15 mouse cellular contexts compared by ENCODE assay signal in genomic region chr10:124570746-124571145, GRCm38 (mm10).
A peak's percentile ranks its signal among the peaks of the same experiment; 100 is the strongest.
DNase-seq lines count a peak whose midpoint lies in the region; ATAC-seq and TF ChIP-seq lines count a peak whose summit lies in the region.
"Had no signal": no experiment of that assay in that cellular context is flagged by ENCODE, and none has a peak within 500 bp of the region (broad histone marks: within the 10 kb centered on the region; RNA-seq: fewer than 3 reads in every experiment).

No protein-coding gene starts in this region.

- peak; percentile 60; the same call in 1 of the 2 replicates for ATAC-seq in forebrain, embryonic 15.5 days (replicated peaks)
- no peak for ATAC-seq in stomach, postnatal 0 days (ENCODE audit: low FRiP score, low TSS enrichment)
- ATAC-seq: CD4-positive, CD25-positive, alpha-beta regulatory T cell, adult 4 months; liver, embryonic 12.5 days had no signal

- H3K27ac ChIP-seq in forebrain, embryonic 15.5 days (replicated peaks), result peak overlapping the region; percentile 64
- H3K27ac ChIP-seq in forebrain, embryonic 10.5 days, result no peak overlapping the region
- no peak overlapping the region for H3K27ac ChIP-seq in stomach, postnatal 0 days (replicated peaks)
- H3K27ac ChIP-seq in midbrain, embryonic 10.5 days (replicated peaks), result no peak overlapping the region
- H3K27ac ChIP-seq: liver, embryonic 12.5 days had no signal

- peaks cover 5% of the 10 kb centered on the region for H3K4me1 ChIP-seq in forebrain, embryonic 15.5 days
- H3K4me1 ChIP-seq in forebrain, embryonic 10.5 days, result no peaks in the 10 kb centered on the region
- H3K4me1 ChIP-seq in stomach, postnatal 0 days (replicated peaks; ENCODE audit: control insufficient read depth, insufficient read depth), result no peaks in the 10 kb centered on the region
- H3K4me1 ChIP-seq in midbrain, embryonic 10.5 days, result no peaks in the 10 kb centered on the region
- H3K4me1 ChIP-seq: liver, embryonic 12.5 days had no signal

- TF ChIP-seq EP300 in stomach, postnatal 0 days (optimal IDR thresholded peaks at IDR 0.05), result no peak

- H3K9ac ChIP-seq in forebrain, embryonic 15.5 days (replicated peaks), result no peak overlapping the region
- H3K9ac ChIP-seq in stomach, postnatal 0 days (ENCODE audit: low read length), result no peak overlapping the region
- H3K9ac ChIP-seq: liver, embryonic 12.5 days had no signal

- no peak for DNase-seq in forebrain, embryonic 10.5 days (ENCODE audit: extremely low spot score, low spot score)
- peak; percentile 76 for DNase-seq in brain, embryonic 18.5 days (ENCODE audit: low read depth, low spot score)
- DNase-seq in layer of hippocampus, adult 18-20 months (ENCODE audit: low spot score in 2 of 2), result peak; percentile 70 to 85
- peak; percentile 17 to 33 for DNase-seq in left cerebral cortex, postnatal 36 days (ENCODE audit: low spot score in 2 of 2)
- DNase-seq in stomach, postnatal 0 days (ENCODE audit: low spot score), result no peak
- no peak for DNase-seq in embryo, embryonic 11 days
- no peak for DNase-seq in midbrain, embryonic 10.5 days (ENCODE audit: low spot score)
- DNase-seq: adrenal gland, postnatal 25 days; gastrocnemius, postnatal 10 days; heart, postnatal 10 days; kidney, adult 11 months; retina, postnatal 1 day had no signal

- TF ChIP-seq CTCF in stomach, postnatal 0 days (IDR thresholded peaks at IDR 0.05; ENCODE audit: low read depth), result no peak

- H3K4me3 ChIP-seq in forebrain, embryonic 15.5 days, result no peak overlapping the region
- H3K4me3 ChIP-seq in forebrain, embryonic 10.5 days, result no peak overlapping the region
- H3K4me3 ChIP-seq in stomach, postnatal 0 days (ENCODE audit: low read depth, low read length), result no peak overlapping the region
- no peak overlapping the region for H3K4me3 ChIP-seq in midbrain, embryonic 10.5 days
- H3K4me3 ChIP-seq: liver, embryonic 12.5 days had no signal

- 15% methylated on average over 4 of the region's 4 CpGs for WGBS in forebrain, embryonic 15.5 days
- WGBS in forebrain, embryonic 10.5 days, result 94% methylated on average over 4 of the region's 4 CpGs
- WGBS in stomach, postnatal 0 days, result 63% methylated on average over 4 of the region's 4 CpGs
- WGBS in midbrain, embryonic 10.5 days, result 92% methylated on average over 4 of the region's 4 CpGs

- H3K4me2 ChIP-seq in forebrain, embryonic 15.5 days (replicated peaks), result no peak overlapping the region
- H3K4me2 ChIP-seq in stomach, postnatal 0 days (replicated peaks; ENCODE audit: low read depth), result no peak overlapping the region
- H3K4me2 ChIP-seq: liver, embryonic 12.5 days had no signal

- H3K9me3 ChIP-seq in forebrain, embryonic 15.5 days, result no peaks in the 10 kb centered on the region; the same call in 1 of the 2 replicates
- H3K9me3 ChIP-seq in forebrain, embryonic 10.5 days, result no peaks in the 10 kb centered on the region
- H3K9me3 ChIP-seq in stomach, postnatal 0 days (ENCODE audit: control insufficient read depth, low read length), result no peaks in the 10 kb centered on the region
- H3K9me3 ChIP-seq in midbrain, embryonic 10.5 days (replicated peaks), result no peaks in the 10 kb centered on the region
- H3K9me3 ChIP-seq: liver, embryonic 12.5 days had no signal

- intact Hi-C loops in left cerebral cortex, postnatal 36 days (cut with DNase I), result no loop called here

- no peaks in the 10 kb centered on the region for H3K27me3 ChIP-seq in forebrain, embryonic 15.5 days
- H3K27me3 ChIP-seq in forebrain, embryonic 10.5 days (ENCODE audit: poor library complexity, severe bottlenecking), result no peaks in the 10 kb centered on the region
- H3K27me3 ChIP-seq in stomach, postnatal 0 days (ENCODE audit: control insufficient read depth, insufficient read depth, low read length), result no peaks in the 10 kb centered on the region
- no peaks in the 10 kb centered on the region for H3K27me3 ChIP-seq in midbrain, embryonic 10.5 days (ENCODE audit: low read depth, poor library complexity, severe bottlenecking)
- H3K27me3 ChIP-seq: liver, embryonic 12.5 days had no signal

- no peaks in the 10 kb centered on the region for H3K36me3 ChIP-seq in forebrain, embryonic 15.5 days
- H3K36me3 ChIP-seq in forebrain, embryonic 10.5 days (replicated peaks), result no peaks in the 10 kb centered on the region
- no peaks in the 10 kb centered on the region for H3K36me3 ChIP-seq in stomach, postnatal 0 days (ENCODE audit: control insufficient read depth, insufficient read depth, low read length)
- H3K36me3 ChIP-seq in midbrain, embryonic 10.5 days, result no peaks in the 10 kb centered on the region
- H3K36me3 ChIP-seq: liver, embryonic 12.5 days had no signal

Comparison
In these comparisons a context has a peak if more than half of its experiments do, and no peak if none do; other contexts are left out.
1. DNase-seq: peak in brain, embryonic 18.5 days (single experiment), layer of hippocampus, adult 18-20 months (2 of 2) and left cerebral cortex, postnatal 36 days (2 of 2); none in forebrain, embryonic 10.5 days (single experiment), stomach, postnatal 0 days (single experiment), embryo, embryonic 11 days (single experiment) and midbrain, embryonic 10.5 days (single experiment).